Mouse (Mus musculus): Measurements from ENCODE around the gene Ankmy2.

Ankmy2 gene

DNA sequence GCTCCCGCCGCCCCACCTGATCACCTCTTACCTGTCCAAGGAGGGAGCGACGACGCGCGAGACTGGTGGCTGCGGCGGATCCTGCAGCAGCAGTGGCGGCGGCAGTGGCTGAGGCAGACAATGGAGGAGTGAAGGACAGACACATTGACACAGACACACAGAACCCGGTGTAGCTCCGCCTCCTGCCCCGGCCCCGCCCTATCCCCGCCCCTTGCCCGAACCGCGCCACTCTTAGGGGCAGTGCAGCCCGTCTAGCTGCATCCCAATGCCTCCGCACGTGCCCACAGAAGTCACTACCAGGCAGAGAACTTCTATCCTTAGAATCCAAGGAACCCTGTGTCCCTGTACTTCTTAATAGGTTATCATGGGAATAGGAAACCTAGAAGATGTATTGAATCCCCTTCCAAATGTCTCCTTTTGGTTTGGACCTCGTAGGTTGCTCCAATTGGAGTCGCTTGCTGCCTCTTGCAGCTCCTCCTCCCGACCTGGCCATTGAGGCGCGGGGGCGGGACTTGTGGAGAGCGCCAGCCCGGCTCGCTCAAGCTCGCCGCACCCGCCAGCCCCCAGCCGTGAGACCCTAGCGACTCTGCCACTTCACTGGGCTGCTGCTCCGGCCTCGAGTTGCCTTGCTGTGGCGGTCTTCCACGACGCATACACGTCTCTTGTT lies at the start of gene Ankmy2:
Gene Ankmy2 (plus strand): TSS at position 478 of the 667 bp plus-strand sequence.
- DNase-seq: peak; percentile 87 to 93

GRCm38 (mm10) chr12:36108442-36108841 lies 48.5 kb upstream of the Ankmy2 start:
- no peak for DNase-seq

DNA sequence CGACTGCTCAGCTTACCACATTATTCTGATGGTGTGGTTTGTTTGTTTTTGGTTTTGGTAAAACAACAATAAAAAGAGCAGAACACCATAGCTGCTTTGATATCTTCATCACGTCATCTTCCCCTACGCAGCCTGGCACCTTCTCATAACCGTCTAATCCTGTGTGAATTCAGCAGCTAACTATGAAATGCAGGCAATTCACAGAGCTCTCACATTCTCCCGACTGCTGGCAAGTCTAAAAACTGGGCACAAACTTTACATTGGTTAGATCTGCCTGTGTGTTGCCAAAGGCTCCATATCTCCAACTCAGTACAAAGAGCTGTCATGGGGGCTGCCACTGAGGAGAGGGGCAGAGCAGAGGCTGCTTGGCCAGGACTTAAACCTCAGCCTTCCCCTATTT lies 46.5 kb upstream of the Ankmy2 start:
- no peak for DNase-seq

- no peak for DNase-seq
These were observed 45.8 kb upstream of the Ankmy2 start for GRCm38 (mm10) chr12:36111110-36111509.

GRCm38 (mm10) chr12:36112081-36112480 lies 44.8 kb upstream of the Ankmy2 start:
- DNase-seq: no peak

- no peak for DNase-seq
These were observed 39.8 kb upstream of the Ankmy2 start for GRCm38 (mm10) chr12:36117161-36117560.

DNA sequence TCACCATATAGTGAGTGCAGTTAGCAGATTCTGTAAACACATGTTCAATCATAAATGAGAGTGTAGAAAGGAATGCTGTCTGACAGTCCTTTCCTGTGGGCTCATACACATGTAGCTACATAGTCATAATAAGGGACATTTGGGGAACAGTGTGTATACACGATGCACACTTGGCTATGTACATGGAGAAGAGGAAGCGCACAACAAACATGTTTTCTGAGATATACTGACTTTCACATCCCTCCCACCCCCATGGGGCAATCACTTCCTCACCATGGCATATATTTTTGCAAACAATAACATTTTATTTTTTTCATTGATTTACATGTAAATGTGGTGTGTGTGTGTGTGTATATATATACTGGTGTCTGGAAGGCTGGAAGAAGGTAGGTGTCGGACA lies 37.7 kb upstream of the Ankmy2 start:
- DNase-seq: no peak

- no peak for DNase-seq
These were observed 30.9 kb upstream of the Ankmy2 start for GRCm38 (mm10) chr12:36126049-36126448.

- DNase-seq: peak; percentile 21 to 31
These were observed 27.1 kb upstream of the Ankmy2 start for GRCm38 (mm10) chr12:36129826-36130225.

DNA sequence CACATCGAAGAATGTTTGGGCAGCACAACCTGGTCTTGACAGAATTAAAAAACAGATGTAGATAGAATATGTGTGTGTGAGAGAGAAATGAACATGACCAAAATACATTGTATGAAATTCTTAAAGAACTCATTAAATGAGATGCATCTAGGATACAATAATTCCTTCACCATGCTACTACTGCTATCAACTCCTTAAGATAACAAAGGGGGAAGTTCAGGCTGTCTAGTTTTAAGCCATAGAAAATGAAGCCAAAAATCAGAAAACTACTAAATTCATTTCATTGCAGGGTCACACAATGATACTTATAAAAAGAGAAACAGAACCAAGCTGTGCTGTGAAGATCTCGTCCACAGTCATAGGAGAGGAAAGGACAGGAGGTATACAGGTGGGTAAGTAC lies 24.7 kb upstream of the Ankmy2 start:
- DNase-seq: no peak

GRCm38 (mm10) chr12:36132668-36133067 lies 24.2 kb upstream of the Ankmy2 start:
- no peak for DNase-seq

- no peak for DNase-seq
These were observed 23.4 kb upstream of the Ankmy2 start for GRCm38 (mm10) chr12:36133547-36133946.

DNA sequence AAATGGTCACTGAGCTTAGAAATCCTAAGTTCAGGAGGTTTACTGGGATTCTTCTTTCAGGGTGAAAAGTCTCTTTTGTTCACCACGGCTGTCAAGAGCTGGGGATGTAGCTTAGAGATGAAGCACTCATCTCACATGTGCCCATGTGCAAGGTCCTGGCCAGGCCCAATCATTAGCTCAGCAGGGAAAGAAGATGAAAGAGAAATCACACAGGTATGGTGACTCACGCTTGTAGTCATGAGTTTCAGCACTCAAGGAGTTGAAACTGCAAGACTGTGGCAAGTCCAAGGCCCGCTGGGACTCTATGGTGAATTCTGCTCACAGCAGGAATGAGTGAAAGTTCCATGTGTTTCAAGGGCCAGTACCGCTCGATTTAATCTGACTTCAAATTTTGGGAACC lies 22.8 kb upstream of the Ankmy2 start:
- no peak for DNase-seq

DNA sequence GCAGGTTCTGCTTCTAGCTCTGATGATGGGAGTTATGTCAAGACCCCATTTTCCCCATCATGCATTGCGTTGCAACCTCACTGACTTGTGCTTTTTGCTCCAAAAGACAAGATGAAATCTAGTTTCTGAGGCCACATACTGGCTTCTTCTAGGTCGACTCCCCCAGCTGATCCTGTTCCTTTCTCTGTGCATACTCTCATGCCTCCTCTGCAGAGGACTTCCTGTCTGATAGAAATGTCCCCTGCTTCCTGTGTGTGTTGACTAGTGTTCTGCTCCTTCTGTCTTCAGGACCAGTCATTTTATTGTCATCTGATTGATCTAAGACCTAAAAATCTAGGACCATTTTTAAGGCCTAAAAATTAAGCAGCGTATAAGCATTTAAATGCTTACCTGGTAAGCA lies 21.5 kb upstream of the Ankmy2 start:
- no peak for DNase-seq

- DNase-seq: no peak
These were observed 20.6 kb upstream of the Ankmy2 start for GRCm38 (mm10) chr12:36136285-36136684.

DNA sequence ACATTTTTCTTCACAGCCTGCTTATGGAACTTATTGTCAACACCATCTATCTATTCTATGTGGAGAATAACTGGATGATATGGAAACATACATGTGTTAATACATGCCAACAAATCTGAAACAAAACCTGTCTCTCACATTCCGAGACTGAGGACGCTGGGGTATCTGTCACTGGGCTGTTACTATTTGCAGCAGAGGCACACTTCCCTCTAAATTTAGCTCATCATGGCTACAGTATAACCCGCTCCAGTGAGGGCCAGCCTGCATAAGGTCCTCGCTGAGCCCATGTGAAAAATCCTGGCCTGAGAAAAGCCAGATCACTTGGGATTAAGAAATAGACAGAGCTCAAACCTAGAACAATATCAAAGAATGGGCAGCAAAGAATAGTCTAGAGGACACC lies 19.7 kb upstream of the Ankmy2 start:
- DNase-seq: no peak

GRCm38 (mm10) chr12:36140401-36140800 lies 16.5 kb upstream of the Ankmy2 start:
- peak in 1 of 2 experiments; percentile 28 for DNase-seq

DNA sequence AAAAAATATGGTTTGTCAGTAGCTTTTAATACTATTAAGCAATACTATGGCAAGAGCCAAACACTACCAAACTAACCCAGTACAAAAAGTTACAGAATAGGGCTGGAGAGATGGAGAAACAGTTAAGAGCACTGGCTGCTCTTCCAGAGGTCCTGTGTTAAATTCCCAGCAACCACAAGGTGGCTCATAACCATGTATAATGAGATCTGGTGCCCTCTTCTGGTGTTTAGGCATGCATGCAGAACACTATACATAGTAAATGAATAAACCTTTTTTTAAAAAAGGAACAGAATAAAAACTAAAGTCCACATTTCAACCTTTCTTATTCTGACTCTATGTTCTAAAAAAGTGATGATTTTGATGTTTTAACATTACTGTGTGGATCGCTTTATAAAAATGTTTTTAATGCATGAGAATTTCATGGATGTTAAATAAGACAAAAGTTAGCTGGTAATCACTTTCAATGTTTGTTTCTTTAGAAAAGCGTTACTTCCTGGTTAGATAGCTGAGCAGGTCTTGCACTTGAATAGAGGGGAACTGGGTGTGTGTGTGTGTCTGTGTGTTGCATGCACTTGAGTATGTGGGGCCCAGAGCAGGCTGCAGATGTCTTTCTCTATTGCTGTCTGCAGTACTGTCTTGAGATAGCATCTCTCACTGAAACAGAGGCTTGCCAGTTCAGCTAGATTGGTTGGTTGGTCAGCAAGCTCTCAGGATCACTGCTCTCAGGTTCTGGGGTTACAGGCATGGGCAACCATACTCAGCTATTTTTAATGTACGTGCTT lies 10.5 kb upstream of the Ankmy2 start:
- no peak for DNase-seq

DNA sequence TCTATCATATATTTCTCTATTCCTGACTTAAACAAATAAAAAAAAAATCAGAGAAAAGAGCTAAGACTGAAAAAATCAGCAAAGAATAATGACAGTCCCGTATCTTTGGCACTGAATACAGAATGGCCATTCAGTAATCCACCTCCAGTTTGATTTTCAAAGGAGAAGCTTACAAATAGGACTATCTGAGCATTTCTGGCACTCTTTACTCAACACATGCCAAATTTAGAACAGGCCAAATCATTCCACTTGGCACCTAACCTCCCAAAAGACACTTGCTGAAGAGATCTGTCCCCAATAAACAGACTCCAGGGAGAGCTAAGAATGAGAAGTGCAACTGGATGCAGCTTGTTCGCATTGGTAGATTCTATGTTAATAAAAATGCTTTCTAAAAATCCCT lies 6.6 kb upstream of the Ankmy2 start:
- peak; percentile 59 to 70 for DNase-seq

DNA sequence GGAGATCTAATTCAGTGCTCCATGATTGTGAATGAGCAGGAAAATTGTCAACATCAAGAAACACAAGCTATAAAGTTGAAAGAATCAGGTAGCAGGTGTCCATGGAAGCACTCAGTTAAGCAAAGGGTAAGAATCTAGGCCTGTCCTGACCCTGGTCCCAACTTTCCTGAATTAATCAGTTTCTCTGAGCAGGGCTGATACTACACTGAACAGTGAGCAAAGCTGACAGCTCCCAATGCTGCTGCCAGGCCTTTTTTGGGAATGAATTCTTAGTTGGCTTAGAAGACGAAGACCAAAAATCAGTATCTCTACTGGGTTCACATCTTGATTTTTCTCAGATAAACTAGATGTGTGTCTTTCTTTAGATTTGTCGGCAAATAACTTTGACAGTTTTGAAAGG lies 6.2 kb upstream of the Ankmy2 start:
- DNase-seq: no peak

DNA sequence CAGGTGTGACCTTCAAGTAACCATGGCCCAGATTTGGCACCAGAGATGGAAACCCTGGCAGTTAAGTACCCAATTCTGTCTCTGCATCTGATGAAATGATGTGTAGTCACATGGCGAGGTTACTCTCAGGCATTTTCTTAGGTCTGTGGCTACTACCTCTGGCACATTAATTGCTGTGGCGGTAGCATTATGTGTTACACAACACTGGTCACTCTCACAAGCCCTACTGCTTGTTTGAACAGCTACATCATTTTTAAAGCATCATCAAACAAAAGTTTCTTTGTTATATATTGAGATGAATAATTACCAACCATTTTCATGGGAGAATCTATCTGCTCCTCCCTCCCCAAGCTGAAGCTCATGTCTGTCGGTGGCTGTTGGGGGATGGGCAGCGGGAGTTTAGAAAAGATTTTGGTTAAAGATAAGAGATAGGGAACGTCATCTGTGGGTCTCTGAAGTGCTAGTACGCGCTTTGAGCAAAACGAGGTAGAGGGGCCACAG lies 1.7 kb upstream of the Ankmy2 start:
- peak; percentile 45 to 53 for DNase-seq

DNA sequence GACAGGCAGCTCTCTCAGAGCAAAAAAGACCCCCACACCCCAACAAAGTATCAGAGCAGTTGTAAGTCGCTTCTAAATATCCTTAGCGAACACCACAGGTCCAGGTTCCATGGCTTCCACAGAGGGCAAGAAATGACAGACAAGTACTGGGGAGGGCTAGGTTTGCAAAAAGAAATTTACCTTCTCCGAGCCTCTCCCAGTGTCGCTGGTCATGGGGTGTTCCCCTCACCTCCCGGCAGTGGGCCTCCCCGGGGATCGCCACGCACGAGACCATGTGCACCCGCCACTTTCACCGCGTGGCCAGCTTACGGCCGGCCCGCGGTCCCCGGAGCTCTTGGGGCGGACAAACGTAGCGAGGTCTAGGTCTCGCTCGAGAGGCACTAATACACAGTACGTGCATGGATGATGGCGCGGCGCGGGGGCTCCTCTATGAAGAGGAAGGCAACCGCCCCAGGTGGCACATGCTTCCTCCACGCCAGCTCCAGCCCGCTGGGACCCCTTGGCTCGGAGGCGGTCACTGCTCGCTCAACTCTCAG lies 745 bp upstream of the Ankmy2 start:
- DNase-seq: no peak

GRCm38 (mm10) chr12:36157304-36157637 lies 357 bp downstream of the Ankmy2 start:
- DNase-seq: peak; percentile 39 to 60

DNA sequence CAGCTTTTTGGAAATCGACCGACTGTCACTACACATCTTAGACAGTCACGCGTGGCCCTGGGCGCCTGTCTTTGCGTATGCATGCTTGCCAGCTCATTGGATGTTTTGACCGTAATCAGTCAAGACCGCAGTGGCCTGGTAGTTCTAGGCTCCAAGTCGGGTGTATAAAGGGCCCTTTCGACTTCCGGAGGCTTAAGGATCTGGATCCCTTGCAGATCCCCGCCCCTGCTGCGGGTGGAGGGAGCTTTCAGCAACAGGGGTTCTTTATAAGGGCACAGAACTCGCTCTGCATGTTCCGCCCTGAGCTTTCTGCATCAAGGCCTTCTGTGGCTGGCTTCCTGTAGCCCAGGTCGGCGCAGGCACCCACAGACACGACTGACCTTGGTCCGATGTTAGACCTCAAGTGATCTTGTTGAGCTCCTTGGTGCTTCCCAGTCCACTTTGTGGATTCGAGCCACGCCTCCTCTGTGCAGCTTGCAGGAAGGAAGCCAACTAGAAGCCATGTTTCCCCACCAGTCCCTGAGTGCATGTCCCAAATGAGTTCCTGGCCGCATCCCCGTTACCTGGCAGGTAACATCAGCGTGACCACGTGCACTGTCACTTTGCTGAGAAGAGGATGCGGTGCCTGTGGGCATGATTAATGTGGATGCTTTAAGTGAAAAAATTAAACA lies 859 bp downstream of the Ankmy2 start, which contains the start of gene Bzw2:
Gene Bzw2 (minus strand): TSS at position 443 of the 671 bp plus-strand sequence.
- peak; percentile 55 to 61 for DNase-seq

Measured in cerebellum, adult 18-20 months (tissue).